ENCODE assay signal across 26 mouse cellular contexts in the genomic region with DNA sequence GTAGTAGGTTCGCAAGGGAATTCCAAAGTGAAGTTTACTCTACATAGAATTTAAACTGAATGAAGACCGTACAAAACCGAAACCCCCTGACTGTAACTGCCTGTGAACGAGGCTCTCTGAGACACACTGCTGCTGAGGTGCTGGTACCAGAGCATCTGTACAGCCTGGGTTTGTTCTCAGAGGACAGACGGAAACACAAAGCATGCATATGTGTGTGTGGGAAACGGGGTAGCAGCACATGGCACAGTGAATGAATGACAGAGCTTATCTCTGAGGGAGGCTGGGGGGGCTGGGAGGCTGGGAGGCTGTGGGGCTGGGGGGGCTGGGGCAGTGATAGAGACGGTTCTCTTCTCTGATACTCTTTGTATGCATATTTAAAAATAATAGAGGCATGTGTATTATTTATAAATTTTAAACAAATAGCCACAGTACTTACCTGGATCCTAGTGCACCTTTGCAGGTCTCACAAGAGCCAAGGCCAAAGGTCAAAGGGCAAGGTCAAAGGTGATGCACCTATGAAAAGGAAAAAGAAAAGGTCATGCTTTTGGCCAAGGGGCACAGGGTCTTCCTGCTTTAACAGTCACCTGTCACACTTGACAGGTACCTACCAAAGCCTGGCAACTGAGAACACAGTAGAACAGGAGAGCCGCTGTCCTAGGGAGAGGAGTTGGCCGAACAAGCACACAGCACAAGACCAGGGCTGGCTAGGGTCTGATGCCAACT.
DNase-seq lines count a peak whose midpoint lies in the region; ATAC-seq and TF ChIP-seq lines count a peak whose summit lies in the region.
"Had no signal": no experiment of that assay in that cellular context is flagged by ENCODE, and none has a peak within 500 bp of the region (broad histone marks: within the 10 kb centered on the region; RNA-seq: fewer than 3 reads in every experiment).

No protein-coding gene starts in this region.

- no peak overlapping the region for H3K4me3 ChIP-seq in forebrain, postnatal 0 days (ENCODE audit: low read depth, low read length)
- no peak overlapping the region for H3K4me3 ChIP-seq in forebrain, embryonic 11.5 days (ENCODE audit: low read depth, low read length)
- H3K4me3 ChIP-seq in kidney, embryonic 15.5 days (replicated peaks) = no peak overlapping the region
- H3K4me3 ChIP-seq in lung, postnatal 0 days (ENCODE audit: low read depth, low read length) = no peak overlapping the region
- H3K4me3 ChIP-seq: embryonic facial prominence, embryonic 10.5 days; embryonic facial prominence, embryonic 13.5 days; erythroblast, embryonic 14.5 days; heart, embryonic 12.5 days; heart, embryonic 15.5 days; hindbrain, embryonic 10.5 days; hindbrain, embryonic 15.5 days had no signal

- no peak for DNase-seq in forebrain, postnatal 0 days
- no peak for DNase-seq in forebrain, embryonic 11.5 days (ENCODE audit: low spot score)
- DNase-seq in kidney, postnatal 10 days = peak; percentile 34
- peak; percentile 4 for DNase-seq in lung, postnatal 0 days (ENCODE audit: low spot score)
- no peak for DNase-seq in lung, adult 18-20 months
- DNase-seq in layer of hippocampus, postnatal 36 days = peak; percentile 71 to 76
- DNase-seq: adrenal gland, adult 2 months; B cell, adult 2 months; cerebellum, adult 11-12 months; cerebellum, adult 8-10 months; cerebellum, postnatal 36 days; embryo, embryonic 11 days; gastrocnemius, postnatal 14 days; heart, adult 18-20 months; heart, postnatal 10 days; heart, postnatal 36 days had no signal

- no peaks in the 10 kb centered on the region for H3K36me3 ChIP-seq in forebrain, postnatal 0 days (ENCODE audit: insufficient read depth)
- H3K36me3 ChIP-seq in forebrain, embryonic 11.5 days (ENCODE audit: control insufficient read depth, insufficient read depth, low read length) = no peaks in the 10 kb centered on the region
- no peaks in the 10 kb centered on the region for H3K36me3 ChIP-seq in kidney, embryonic 15.5 days
- H3K36me3 ChIP-seq in lung, postnatal 0 days (ENCODE audit: insufficient read depth, low read length) = no peaks in the 10 kb centered on the region
- H3K36me3 ChIP-seq: embryonic facial prominence, embryonic 10.5 days; heart, embryonic 12.5 days; heart, embryonic 15.5 days; hindbrain, embryonic 15.5 days had no signal

- H3K4me2 ChIP-seq in forebrain, postnatal 0 days (ENCODE audit: low read depth) = no peak overlapping the region
- H3K4me2 ChIP-seq in forebrain, embryonic 11.5 days (ENCODE audit: low read depth, low read length, severe bottlenecking) = no peak overlapping the region
- no peak overlapping the region for H3K4me2 ChIP-seq in kidney, embryonic 15.5 days
- H3K4me2 ChIP-seq in lung, postnatal 0 days (replicated peaks; ENCODE audit: low read depth, low read length) = no peak overlapping the region
- H3K4me2 ChIP-seq: embryonic facial prominence, embryonic 13.5 days; heart, embryonic 12.5 days; heart, embryonic 15.5 days; hindbrain, embryonic 15.5 days had no signal

- H3K9me3 ChIP-seq in forebrain, postnatal 0 days (ENCODE audit: low read length) = no peaks in the 10 kb centered on the region
- no peaks in the 10 kb centered on the region for H3K9me3 ChIP-seq in forebrain, embryonic 11.5 days (ENCODE audit: control insufficient read depth, low read length)
- no peaks in the 10 kb centered on the region for H3K9me3 ChIP-seq in kidney, embryonic 15.5 days (replicated peaks)
- no peaks in the 10 kb centered on the region for H3K9me3 ChIP-seq in lung, postnatal 0 days (ENCODE audit: low read length)
- H3K9me3 ChIP-seq: embryonic facial prominence, embryonic 10.5 days; embryonic facial prominence, embryonic 13.5 days; heart, embryonic 15.5 days; hindbrain, embryonic 10.5 days; hindbrain, embryonic 15.5 days had no signal

- peak; percentile 26; the same call in 1 of the 2 replicates for ATAC-seq in forebrain, postnatal 0 days
- ATAC-seq in forebrain, embryonic 11.5 days (replicated peaks; ENCODE audit: low FRiP score) = no peak
- no peak for ATAC-seq in kidney, embryonic 15.5 days (replicated peaks; ENCODE audit: low FRiP score)
- no peak for ATAC-seq in lung, postnatal 0 days
- no peak for ATAC-seq in cerebellum, adult (ENCODE audit: insufficient number of reproducible peaks, low FRiP score, low TSS enrichment)
- ATAC-seq: forebrain, embryonic 14.5 days had no signal

- H3K4me1 ChIP-seq in forebrain, postnatal 0 days (ENCODE audit: insufficient read depth) = peaks cover 11% of the 10 kb centered on the region
- H3K4me1 ChIP-seq in forebrain, embryonic 11.5 days (replicated peaks; ENCODE audit: control insufficient read depth, insufficient read depth, low read length) = peaks cover 23% of the 10 kb centered on the region
- H3K4me1 ChIP-seq in kidney, embryonic 15.5 days = peaks cover 52% of the 10 kb centered on the region
- H3K4me1 ChIP-seq in lung, postnatal 0 days (ENCODE audit: insufficient read depth, low read depth, low read length) = peaks cover 14% of the 10 kb centered on the region

- H3K27ac ChIP-seq in forebrain, postnatal 0 days (ENCODE audit: low read depth, low read length) = no peak overlapping the region
- H3K27ac ChIP-seq in forebrain, embryonic 11.5 days (ENCODE audit: low read depth, low read length) = no peak overlapping the region
- H3K27ac ChIP-seq in kidney, embryonic 15.5 days = no peak overlapping the region
- H3K27ac ChIP-seq in lung, postnatal 0 days (ENCODE audit: low read length) = no peak overlapping the region
- H3K27ac ChIP-seq: embryonic facial prominence, embryonic 10.5 days; embryonic facial prominence, embryonic 13.5 days; heart, embryonic 15.5 days; hindbrain, embryonic 10.5 days; hindbrain, embryonic 15.5 days had no signal

- H3K27me3 ChIP-seq in forebrain, postnatal 0 days (ENCODE audit: insufficient read depth, low read length) = no peaks in the 10 kb centered on the region
- no peaks in the 10 kb centered on the region for H3K27me3 ChIP-seq in forebrain, embryonic 11.5 days (ENCODE audit: control insufficient read depth, insufficient read depth, low read length)
- no peaks in the 10 kb centered on the region for H3K27me3 ChIP-seq in kidney, embryonic 15.5 days
- no peaks in the 10 kb centered on the region for H3K27me3 ChIP-seq in lung, postnatal 0 days (replicated peaks; ENCODE audit: insufficient read depth, low read length)
- H3K27me3 ChIP-seq: embryonic facial prominence, embryonic 13.5 days; hindbrain, embryonic 15.5 days had no signal

- TF ChIP-seq EP300 in lung, postnatal 0 days (IDR thresholded peaks at IDR 0.05) = no peak

- no peak for TF ChIP-seq CTCF in forebrain, postnatal 0 days (IDR thresholded peaks at IDR 0.05; ENCODE audit: low read depth)
- no peak for TF ChIP-seq CTCF in lung, postnatal 0 days (IDR thresholded peaks at IDR 0.05)

- 68% methylated on average over 9 of the region's 9 CpGs for WGBS in forebrain, postnatal 0 days
- 81% methylated on average over 9 of the region's 9 CpGs for WGBS in forebrain, embryonic 11.5 days
- WGBS in kidney, embryonic 15.5 days = 87% methylated on average over 9 of the region's 9 CpGs
- 82% methylated on average over 9 of the region's 9 CpGs for whole genome bisulfite sequencing in lung, postnatal 0 days

- H3K9ac ChIP-seq in forebrain, postnatal 0 days = no peak overlapping the region
- no peak overlapping the region for H3K9ac ChIP-seq in forebrain, embryonic 11.5 days (ENCODE audit: low read length)
- H3K9ac ChIP-seq in kidney, embryonic 15.5 days = no peak overlapping the region
- no peak overlapping the region for H3K9ac ChIP-seq in lung, postnatal 0 days (replicated peaks; ENCODE audit: low read depth)
- H3K9ac ChIP-seq: embryonic facial prominence, embryonic 13.5 days; heart, embryonic 12.5 days; heart, embryonic 15.5 days; hindbrain, embryonic 15.5 days had no signal

Comparison
In these comparisons a context has a peak if more than half of its experiments do, and no peak if none do; other contexts are left out.
1. DNase-seq: peak in kidney, postnatal 10 days (single experiment), lung, postnatal 0 days (single experiment) and layer of hippocampus, postnatal 36 days (2 of 2); none in forebrain, postnatal 0 days (single experiment), forebrain, embryonic 11.5 days (single experiment) and lung, adult 18-20 months (0 of 2).